Mouse (Mus musculus): ENCODE measurements at regions not wholly inside any gene's neighbourhood (a gene's known extent, or its start where the extent isn't known, plus 50 kb on each side); places are given as distances from the start of the nearest gene placed in this dataset.

DNA sequence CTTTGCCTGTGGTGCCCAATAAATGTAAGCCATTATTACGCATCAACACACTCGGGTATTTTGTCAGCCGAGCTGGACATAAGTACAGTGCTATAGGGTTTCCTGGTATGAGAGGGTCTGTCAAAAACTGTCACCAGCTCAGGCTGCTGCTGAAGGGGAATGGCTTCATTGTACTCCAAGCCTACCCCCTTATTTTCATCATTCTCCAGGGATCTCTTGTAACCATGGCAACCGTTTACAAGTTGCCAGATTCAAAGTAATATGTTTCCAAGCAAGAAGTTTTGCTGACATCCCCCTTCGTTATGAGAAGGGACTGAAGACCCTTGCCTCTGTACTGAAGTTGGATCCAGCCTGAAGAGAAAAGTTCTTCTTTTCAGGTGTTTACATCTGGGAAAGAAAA is 410.3 kb upstream of the Kdm8 start:
- peak; percentile 22 for DNase-seq

DNA sequence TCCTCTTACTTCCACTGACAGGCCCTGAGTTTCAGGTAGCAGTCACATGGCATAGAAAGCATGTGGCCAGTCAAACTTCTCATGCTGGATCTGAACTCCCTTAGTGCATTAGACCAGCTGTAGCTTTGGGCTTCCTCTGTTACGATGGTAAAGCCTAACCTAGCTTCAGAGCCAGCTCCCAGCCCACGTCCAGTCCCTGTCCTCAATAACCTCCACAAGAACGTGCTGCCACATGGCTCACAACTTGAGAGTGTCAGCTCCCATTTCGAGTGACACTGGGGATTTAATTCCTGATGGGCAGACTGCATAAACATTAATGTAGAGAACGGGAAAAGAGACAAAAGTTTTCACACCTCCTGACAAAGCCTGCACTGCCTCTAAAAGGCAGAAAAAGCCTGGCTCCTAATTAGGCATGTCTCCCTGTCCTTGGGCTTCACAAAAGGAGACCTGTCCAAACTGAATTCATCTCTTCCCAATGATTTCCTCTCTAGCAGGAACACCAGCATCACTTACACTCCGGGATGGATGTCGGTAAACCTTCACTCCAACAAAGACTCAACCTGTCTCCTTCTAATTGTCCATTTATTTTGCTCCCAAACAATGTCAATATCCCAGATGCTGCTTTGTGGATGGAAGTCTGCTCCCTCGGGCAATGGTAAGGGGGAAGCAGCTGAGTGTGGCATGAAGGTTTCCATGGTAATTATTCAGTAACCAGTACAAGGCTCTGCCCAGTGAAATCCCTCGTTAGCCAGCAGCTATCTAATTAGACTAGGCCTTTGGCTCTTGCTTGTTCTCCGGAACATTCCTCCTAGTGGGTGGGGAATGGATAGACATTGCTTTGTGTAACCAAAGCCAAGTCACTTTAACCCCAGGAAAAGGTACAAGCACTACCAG is 408.1 kb upstream of the Kdm8 start:
- peak; percentile 92 for DNase-seq

DNA sequence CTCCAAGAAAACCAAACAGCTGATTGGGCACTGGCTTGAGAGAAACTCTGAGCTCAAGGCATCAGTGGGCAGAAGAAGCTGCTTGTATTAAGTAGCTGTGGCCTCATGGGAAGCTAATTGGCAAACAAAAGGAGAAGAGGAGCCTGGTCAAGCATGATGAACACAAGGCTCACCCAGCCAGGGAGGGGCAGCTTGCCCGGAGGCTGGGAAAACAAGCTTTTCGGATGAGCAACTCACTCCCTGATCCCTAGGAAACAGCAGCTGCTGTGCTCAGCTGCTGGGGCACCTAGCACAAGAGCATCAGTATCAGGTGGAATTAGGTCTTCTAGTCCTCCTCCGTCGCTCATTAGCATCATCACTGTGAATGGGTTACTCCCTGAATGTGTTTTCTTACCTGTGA is 405.6 kb upstream of the Kdm8 start:
- peak; percentile 96 for DNase-seq

DNA sequence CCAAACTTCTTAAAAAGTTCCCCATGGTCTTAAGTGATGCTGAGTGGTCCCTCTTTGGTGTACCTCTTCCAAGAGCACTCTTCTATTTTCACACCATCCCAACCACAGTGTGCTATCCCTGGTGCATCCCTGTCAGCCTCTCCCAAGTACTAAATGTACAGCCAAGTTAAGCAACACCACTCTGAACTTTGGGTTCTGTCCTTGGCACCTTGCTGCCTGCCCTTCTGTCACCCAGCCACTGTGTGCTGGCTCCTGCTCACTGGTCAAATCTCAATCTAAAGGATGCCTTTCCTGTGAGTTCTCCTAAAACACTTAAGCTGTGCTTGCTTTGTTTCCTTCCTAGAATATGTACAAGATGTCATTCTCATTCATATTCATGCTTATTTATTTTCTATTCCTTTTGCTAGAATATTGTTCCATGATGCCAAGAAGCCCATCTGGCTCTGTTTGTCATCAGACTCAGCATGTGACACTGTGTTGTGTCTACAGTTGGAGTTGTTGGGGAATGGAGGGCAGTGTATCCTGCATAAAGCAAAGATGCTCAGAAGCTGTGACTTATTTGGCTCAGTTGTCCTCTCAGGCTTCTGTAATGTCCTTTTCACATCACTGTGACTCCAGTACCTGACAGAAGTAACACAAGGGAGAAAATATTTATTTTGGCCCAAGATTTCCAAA is 388.4 kb upstream of the Kdm8 start:
- DNase-seq = no peak

DNA sequence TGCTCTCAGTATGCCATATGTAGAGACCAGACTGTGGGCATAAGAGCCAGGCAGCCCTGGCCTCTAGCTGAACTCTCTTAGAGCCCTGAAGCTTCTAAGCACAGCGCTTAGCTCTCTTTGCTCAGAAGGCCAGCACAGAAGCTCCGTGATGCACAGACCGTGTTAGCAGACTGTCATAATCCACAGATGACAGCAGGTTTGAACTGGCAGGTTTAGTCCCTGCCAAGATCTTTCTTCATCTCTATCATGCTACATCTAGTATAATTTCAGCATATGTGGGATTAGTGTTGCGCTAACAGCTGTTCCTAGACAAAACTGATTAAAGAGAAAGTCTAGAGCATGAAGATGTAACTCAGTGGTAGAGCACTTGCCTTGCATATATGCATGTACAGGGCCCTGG is 342.0 kb upstream of the Kdm8 start:
- DNase-seq = peak; percentile 17

DNA sequence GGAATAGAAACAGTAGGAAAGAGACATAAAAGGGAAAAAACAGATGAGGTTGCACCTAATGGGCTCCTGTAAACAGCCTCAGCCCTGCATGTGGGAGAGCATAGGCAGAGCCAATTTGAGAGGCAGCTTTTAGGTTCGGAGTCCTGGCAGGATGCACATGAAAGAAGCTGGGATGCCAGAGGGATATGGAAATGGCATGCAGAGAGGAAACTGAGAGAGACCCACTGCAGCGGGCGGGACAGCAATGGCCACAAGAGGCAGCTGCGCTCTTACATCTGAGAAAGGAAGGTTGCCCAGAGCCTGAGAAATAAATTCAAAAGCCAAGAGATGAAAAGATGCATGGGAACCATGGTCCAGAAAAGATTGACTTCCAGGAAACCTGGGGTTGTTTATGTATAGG is 340.5 kb upstream of the Kdm8 start:
- peak; percentile 6 for DNase-seq

DNA sequence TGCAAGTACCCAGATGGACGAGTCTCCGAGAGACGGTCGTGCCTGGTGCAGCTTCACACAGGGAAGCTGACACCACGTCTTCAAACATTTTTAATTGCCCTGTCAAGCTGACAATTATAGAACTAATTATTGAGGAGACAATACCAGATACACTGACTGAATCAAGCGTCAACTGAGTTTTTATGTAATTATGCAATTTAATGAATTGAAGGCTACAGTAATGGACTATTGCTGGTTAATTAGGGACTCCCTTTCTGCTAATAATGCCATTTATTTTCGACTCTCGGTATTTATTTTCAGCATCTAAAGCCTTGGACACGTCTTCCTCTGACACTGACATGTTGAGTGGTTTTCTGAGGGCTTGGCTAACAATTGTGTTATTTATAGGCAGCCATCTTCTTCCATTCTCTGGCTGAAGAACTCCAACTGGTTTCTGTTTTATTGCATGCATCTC is 331.6 kb upstream of the Kdm8 start:
- peak; percentile 58 for DNase-seq

DNA sequence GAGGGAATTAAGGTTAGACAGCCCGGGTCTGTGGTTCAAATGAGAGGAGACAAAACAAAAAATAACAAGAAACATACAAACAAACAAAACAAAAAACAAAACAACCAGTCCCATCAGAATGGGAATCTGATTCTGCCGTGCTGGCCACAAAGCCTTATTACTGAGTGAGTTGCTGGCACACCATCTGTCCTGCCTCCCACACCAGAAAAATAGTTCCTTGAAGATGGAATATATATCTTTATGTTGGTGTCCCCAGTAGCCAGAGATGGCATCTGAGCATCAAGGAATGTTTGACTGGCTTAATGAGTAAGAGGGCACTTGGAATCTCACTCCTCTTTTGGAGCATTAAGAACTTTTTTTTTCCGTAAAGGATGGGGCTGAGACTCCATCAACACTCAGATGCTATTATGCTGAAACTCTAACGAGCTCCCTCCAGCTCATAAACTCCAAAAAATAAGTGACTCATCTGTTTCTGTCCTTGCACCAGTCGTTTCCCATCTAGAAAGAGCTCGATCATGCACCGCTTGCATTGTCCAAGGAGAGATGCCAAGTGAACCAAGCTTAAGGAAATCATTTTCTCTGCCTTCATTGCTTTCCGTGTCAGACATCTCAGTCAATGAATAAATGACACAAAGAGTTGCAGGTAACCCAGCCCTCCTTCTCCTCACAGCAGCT is 329.0 kb upstream of the Kdm8 start:
- no peak for DNase-seq

DNA sequence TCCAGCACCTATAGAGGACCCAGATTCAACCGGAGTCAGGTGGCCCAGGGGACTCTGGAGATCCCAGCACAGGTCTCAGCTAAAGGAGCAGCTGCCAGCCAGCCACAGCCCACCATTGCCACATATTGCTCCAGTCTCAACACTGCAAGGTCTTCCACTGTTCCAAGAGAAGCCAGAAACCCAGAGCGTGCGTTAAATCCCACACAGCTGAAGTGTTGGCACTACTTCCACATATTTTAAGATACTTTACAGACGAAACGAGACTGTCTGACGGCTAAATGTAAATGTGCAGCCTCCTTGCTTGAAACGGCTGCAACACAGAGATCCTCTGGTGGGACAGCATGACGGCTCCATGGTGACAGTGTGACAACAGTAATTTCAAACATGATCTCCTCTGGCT is 327.3 kb upstream of the Kdm8 start:
- no peak for DNase-seq

DNA sequence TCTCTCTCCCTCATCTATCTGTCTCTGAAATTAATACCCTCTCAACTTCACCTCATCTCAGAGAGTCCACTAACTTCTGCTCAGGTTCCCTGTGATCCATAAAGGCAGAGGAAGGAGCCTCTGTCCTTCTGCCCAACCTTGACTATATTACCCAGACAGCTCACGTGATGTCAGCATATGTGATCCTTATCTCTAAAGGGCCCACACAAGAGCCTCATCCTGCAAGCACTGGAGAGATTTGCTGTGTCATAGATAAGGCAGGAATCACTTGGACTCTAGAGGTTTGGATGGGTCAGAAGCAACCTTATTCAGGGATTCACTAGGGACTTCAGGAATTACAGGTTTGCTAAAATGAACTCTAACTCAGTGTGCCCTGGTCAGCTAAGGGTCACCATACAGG is 315.3 kb upstream of the Kdm8 start:
- DNase-seq = no peak

DNA sequence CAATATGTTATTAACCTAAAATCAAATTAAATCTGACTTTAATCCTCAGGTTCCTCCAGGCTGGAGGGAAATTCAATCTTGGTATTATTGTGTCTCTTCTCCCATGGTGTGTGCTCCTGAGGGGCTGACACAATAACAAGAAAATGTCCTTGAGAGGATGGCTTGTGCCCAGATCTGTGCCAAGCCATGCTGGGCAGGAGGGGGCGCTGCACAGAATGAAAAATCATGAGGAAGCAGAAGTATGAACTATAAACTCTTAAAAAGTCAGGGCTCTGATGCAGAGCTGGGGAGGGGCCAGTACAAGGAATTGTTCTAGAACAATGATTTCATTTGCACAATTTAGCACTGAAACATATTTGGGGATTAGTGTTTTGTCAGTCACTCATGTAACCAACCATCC is 312.5 kb upstream of the Kdm8 start:
- DNase-seq = no peak

DNA sequence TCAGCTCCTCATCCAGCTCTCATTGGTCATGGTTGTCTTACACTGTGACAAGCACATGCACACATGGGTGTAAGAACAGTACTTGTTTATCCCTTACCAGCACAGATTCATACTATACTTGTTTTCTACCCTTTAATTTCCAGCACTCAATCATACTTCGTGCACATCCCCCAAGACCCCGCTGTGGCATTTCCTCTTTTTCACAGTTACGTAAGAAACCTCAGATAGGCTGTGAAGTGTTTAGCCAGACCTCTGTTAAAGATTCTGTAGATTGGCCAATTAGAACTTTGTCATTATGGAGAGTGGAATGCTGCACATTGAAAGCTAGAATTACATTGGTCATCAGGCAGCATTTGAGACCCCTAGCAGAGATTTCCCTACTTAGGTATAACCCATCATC is 305.9 kb upstream of the Kdm8 start:
- DNase-seq = no peak

DNA sequence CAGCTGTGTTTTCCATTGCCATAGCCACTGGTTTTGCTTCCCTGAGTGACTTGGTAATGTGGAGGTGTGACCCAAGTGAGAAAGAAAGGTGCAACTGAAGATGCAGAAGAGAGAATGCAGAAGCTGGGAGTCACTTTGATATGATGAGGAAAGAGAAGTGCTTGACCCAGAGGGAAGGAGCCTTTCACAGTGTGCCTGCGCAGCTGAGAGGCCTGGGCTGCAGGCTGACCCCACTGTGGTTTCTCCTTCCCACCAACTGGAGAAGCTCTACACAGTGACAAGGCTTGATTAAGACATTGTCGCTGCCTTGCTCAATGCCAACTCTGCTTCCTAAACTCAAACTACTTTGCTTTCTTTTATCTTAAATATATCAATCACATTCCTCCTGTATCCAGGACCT is 305.3 kb upstream of the Kdm8 start:
- no peak for DNase-seq

DNA sequence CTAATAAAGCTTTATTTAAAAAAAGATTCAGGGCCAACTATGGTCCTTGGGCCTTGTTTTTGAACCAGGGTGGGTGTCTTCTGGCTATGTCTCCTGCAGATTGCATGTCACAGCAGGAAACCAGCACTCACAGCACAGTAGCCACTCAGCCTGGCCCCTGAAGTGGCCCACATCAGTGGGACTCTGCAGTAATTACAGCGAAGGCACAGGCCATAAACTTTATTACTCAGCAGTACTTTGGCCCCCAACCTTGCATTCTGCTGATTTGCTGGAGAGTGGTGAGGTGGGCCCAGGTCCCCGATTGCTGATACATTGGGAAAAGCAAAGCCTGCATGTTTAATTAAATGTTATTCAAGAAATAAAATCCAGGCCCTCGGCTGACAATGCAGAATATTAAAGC is 303.6 kb upstream of the Kdm8 start:
- no peak for DNase-seq

DNA sequence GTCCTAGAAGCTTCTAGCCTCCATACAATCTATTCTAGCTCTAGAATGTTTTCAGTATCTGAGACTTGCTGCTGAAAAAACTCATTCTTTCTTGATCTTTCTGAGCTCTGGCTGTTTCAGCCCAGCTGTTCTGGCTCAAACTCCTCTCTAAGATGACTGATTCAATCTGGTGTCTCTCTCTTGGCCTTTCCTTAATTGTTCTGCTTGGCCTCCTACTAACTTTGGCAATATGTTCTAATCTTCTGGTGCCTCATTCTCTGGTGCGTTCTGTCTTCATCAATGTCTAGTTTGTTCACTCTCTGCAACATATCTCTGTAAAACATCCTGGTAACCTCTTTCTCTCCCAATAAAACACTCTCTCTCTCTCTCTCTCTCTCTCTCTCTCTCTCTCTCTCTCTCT is 302.6 kb upstream of the Kdm8 start:
- DNase-seq = no peak

DNA sequence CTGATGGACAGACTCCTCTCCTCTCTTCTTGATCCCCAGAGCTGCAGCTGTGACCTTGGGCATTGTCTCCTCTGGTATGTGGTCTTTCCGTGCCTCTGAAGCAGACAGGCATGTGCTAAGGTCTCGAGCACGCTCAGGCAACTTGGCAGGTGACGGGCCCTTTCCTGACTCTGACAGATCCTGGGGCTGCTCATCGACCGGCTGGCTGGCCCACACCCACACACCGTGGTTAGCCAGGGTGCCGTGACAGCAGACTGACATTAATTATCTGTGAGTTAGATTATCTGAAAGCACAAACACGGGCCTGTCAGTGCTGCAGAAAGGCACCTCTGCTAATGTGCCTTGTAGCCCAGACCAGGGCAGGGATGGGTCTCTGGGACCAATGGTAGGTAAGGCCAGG is 298.5 kb upstream of the Kdm8 start:
- no peak for DNase-seq

DNA sequence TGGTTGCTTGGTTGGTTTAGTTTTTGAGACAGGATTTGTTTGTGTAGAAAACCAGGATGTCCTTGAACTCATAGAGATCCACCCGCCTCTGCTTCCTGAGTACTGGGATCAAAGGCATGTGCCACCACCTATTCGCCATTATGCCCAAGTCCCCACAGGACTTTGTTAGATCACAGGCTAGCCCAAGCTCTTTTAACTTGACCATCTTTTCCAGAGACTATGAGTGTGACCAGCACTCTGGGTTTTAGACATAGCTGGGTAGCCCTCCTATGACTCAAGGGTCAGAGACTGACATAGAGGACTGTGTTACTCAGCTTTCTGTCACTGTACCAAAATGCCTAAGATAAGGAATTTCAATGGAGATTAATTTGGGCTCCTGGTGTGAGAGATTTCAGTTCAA is 295.3 kb upstream of the Kdm8 start:
- DNase-seq = no peak

DNA sequence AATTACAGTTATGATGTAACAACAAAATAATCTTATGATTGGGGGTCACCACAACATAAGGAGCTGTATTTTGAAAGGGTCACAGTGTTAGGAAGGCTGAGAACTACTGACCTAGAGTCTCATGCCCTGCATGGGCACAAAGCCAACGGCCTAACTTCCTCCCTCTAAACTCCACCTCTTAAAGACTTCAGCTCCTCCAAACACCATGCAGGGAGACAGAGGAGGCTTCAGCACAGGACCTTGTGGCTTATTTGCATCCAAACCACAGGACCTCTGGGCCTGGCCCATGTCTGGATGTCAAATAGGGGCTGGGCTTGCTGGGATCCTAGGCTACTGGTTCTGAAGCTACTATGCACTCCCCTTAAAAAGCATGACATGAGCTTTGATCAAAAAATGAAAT is 294.7 kb upstream of the Kdm8 start:
- no peak for DNase-seq

DNA sequence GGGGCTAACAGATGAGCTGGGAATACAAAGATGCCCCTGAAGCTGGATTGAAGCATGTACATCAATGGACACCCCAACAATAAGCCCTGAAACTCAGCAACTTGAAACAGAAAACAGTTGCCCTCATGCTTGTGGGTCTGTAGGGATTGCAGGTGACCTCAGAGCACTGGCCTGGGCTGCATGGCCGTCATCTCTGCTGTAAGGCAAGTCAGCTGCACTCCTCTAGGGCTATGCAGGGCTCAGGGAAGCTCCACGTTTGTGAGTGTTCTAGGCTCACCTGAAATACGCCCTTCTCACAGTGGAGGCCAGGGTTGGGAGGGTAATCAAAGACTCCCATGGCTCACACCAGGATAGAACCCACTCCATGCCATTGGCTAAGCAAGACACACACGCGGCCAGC is 292.2 kb upstream of the Kdm8 start:
- no peak for DNase-seq

DNA sequence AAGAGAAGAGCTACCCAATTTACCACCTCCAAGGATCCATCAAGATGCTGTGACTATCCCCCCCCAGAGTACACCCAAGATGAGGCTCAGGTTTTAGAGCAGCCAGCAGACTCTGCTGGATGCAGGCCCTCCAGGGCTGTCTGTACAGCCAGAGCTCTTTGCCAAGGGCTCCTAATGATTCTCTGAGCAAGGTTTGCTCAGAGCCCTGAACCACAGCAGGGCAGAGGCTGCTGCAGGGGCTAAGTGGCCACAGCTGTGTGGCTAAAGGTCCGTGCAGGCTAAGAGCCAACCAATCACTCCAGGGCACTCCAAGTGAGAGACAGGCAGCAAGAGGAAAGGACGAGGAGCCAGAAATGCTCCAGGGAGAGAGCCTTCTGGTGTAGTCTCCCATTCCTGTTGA is 289.2 kb upstream of the Kdm8 start:
- DNase-seq = peak; percentile 27

DNA sequence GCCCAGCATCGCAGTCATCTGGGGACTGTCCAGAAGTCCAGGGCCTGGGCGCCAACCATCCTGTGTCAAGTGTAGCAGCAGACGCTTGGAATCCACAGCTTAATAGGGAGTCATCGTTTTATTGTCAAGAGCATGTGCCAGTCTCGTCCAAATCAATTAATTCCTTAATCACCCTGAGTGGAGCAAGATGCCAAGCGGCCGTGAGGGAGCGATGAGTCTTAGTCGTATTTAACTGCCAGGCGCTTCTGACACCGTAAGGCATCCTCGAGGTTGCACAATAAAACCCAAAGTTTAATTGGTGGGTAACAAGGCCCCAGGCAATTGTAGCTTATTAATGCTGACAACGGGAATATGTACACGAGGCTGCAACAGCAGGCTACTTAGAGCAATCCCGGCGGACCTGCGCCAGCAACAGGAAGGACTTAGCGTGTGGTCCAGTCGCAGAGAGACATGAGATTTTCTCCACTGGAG is 277.6 kb upstream of the Kdm8 start:
- DNase-seq = peak; percentile 88

DNA sequence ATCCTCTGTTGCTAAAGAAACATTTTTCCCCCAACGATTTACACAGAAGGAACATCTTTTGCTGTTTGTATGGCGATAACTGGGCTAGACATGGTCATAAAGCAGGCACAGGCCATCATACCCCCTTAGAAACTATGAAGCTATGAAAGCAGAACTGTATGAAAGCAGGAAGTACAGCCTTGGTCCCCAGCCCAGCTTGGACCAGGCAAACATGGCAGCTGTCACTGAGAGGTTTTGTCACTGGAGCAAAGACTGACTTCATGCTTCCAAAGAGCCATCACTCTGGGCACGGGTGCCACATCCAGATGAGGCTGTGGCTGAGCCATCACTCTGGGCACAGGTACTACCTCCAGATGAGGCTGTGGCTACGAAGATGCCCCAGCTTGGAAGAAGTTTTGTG is 276.8 kb upstream of the Kdm8 start:
- no peak for DNase-seq

DNA sequence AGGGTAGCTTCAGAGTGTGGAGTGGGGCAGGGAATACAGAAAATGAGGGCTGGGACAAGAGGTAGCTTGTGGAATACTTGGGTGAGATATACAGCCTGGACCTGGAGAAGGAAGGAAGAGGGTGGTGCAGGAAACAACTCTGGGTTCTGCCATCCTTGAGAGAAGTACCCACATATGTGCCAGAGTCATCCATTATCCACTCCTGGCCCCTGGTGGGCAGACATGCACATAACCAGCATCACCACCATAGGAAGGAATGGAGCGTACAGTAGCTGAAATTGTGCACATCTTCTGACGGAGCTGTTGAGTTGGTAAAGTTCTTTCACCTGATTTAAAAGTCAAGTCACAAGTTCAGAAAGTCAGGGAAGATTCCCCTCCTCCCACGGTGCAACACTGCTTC is 262.9 kb upstream of the Kdm8 start:
- DNase-seq = peak; percentile 60

DNA sequence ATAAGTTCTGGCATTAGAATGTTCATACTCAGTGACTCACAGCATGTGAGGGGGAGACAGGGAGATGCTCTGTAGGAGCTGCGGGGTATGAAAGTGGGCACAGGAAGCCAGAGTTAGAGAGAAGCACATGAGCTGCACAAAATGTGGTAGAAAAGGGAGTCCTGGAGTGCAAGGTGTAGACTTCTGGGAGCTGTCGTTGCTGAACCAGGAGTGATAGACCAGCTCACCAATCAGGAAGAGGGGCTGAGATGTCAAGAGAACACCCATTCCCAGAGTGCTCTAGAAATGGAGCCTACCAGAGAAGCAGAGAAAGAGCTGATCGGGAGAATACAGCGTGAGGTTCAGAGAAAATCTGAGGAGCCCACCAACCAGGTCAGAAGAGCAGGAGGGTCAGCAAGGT is 262.2 kb upstream of the Kdm8 start:
- no peak for DNase-seq
